Mouse (Mus musculus): Measurements from ENCODE around the gene Ndufa4l2. TPM values are rescaled to one million over a fixed set of nuclear protein-coding genes. Genes with fewer than 3 reads are reported as not detected.

The Ndufa4l2 gene
- polyA plus RNA-seq, 1 experiment from 2014 or later: 22.1 TPM

GRCm38 (mm10) chr10:127511634-127512306 is 3.0 kb upstream of the Ndufa4l2 start:
- no peaks in the 10 kb centered on the region for H3K36me3 ChIP-seq (replicated peaks)
- peak overlapping the region; percentile 97 for H3K27ac ChIP-seq
- WGBS: under 1% methylated on average over 43 of the region's 46 CpGs
- peak overlapping the region; percentile 93 for H3K4me2 ChIP-seq
- H3K9me3 ChIP-seq: no peaks in the 10 kb centered on the region
- ATAC-seq (replicated peaks): peak; percentile 26
- H3K4me3 ChIP-seq: peak overlapping the region; percentile 45
- H3K9ac ChIP-seq: peak overlapping the region; percentile 69
- peaks cover 86% of the 10 kb centered on the region for H3K4me1 ChIP-seq
- H3K27me3 ChIP-seq (replicated peaks): peaks cover 15% of the 10 kb centered on the region; the same call in 1 of the 2 replicates

GRCm38 (mm10) chr10:127512307-127512666 is 2.5 kb upstream of the Ndufa4l2 start:
- Histone ChIP-seq H3K4me2 (peak overlapping the region; percentile 93), H3K27me3 (replicated peaks) (peaks cover 13% of the 10 kb centered on the region; the same call in 1 of the 2 replicates), H3K4me1 (peaks cover 91% of the 10 kb centered on the region), H3K36me3 (replicated peaks) (no peaks in the 10 kb centered on the region), H3K9me3 (no peaks in the 10 kb centered on the region), H3K4me3 (peak overlapping the region; percentile 45), H3K27ac (peak overlapping the region; percentile 97), H3K9ac (peak overlapping the region; percentile 69)
- ATAC-seq (replicated peaks): peak; percentile 0; the same call in 1 of the 2 replicates
- WGBS: 2% methylated on average over 7 of the region's 7 CpGs

GRCm38 (mm10) chr10:127512813-127513212 is 2.0 kb upstream of the Ndufa4l2 start:
- Histone ChIP-seq H3K9me3 (no peaks in the 10 kb centered on the region), H3K4me3 (peak overlapping the region; percentile 45), H3K27me3 (replicated peaks) (peaks cover 16% of the 10 kb centered on the region; the same call in 1 of the 2 replicates), H3K4me1 (peaks cover 91% of the 10 kb centered on the region), H3K9ac (peak overlapping the region; percentile 69; the same call in 1 of the 2 replicates), H3K36me3 (replicated peaks) (no peaks in the 10 kb centered on the region), H3K27ac (peak overlapping the region; percentile 97), H3K4me2 (peak overlapping the region; percentile 93)
- under 1% methylated on average over 27 of the region's 27 CpGs for WGBS
- peak; percentile 29 for ATAC-seq (replicated peaks)

- Histone ChIP-seq H3K4me1 (peaks cover 83% of the 10 kb centered on the region), H3K9me3 (no peaks in the 10 kb centered on the region), H3K4me2 (peak overlapping the region; percentile 93), H3K4me3 (peak overlapping the region; percentile 45; the same call in 1 of the 2 replicates), H3K9ac (peak overlapping the region; percentile 7; the same call in 1 of the 2 replicates), H3K27me3 (replicated peaks) (peaks cover 16% of the 10 kb centered on the region; the same call in 1 of the 2 replicates), H3K27ac (peak overlapping the region; percentile 97), H3K36me3 (replicated peaks) (no peaks in the 10 kb centered on the region)
- WGBS: 1% methylated on average over 16 of the region's 16 CpGs
- no peak for ATAC-seq (replicated peaks)
Observed at GRCm38 (mm10) chr10:127513501-127514091, 1.2 kb upstream of the Ndufa4l2 start.

- ATAC-seq (replicated peaks): no peak
- H3K9ac ChIP-seq: no peak overlapping the region
- H3K4me3 ChIP-seq: no peak overlapping the region
- 10% methylated on average over 13 of the region's 13 CpGs for WGBS
- peaks cover 16% of the 10 kb centered on the region; the same call in 1 of the 2 replicates for H3K27me3 ChIP-seq (replicated peaks)
- peak overlapping the region; percentile 93; the same call in 1 of the 2 replicates for H3K4me2 ChIP-seq
- no peaks in the 10 kb centered on the region for H3K9me3 ChIP-seq
- peaks cover 77% of the 10 kb centered on the region for H3K4me1 ChIP-seq
- no peaks in the 10 kb centered on the region for H3K36me3 ChIP-seq (replicated peaks)
- peak overlapping the region; percentile 97 for H3K27ac ChIP-seq
Observed at GRCm38 (mm10) chr10:127514111-127514698, 562 bp upstream of the Ndufa4l2 start.

- peaks cover 68% of the 10 kb centered on the region for H3K4me1 ChIP-seq
- ATAC-seq (replicated peaks): no peak
- H3K27ac ChIP-seq: no peak overlapping the region
- H3K4me2 ChIP-seq: no peak overlapping the region
- no peaks in the 10 kb centered on the region for H3K9me3 ChIP-seq
- no peak overlapping the region for H3K9ac ChIP-seq
- no peak overlapping the region for H3K4me3 ChIP-seq
- no peaks in the 10 kb centered on the region for H3K36me3 ChIP-seq (replicated peaks)
- 26% methylated on average over 9 of the region's 9 CpGs for WGBS
- peaks cover 16% of the 10 kb centered on the region; the same call in 1 of the 2 replicates for H3K27me3 ChIP-seq (replicated peaks)
Observed at GRCm38 (mm10) chr10:127515271-127515982, 660 bp downstream of the Ndufa4l2 start.

GRCm38 (mm10) chr10:127515983-127516459 is 1.3 kb downstream of the Ndufa4l2 start:
- 22% methylated on average over 8 of the region's 8 CpGs for WGBS
- no peaks in the 10 kb centered on the region for H3K36me3 ChIP-seq (replicated peaks)
- no peak overlapping the region for H3K4me3 ChIP-seq
- H3K4me2 ChIP-seq: peak overlapping the region; percentile 15; the same call in 1 of the 2 replicates
- no peak overlapping the region for H3K9ac ChIP-seq
- H3K9me3 ChIP-seq: no peaks in the 10 kb centered on the region
- no peak overlapping the region for H3K27ac ChIP-seq
- no peak for ATAC-seq (replicated peaks)
- peaks cover 16% of the 10 kb centered on the region; the same call in 1 of the 2 replicates for H3K27me3 ChIP-seq (replicated peaks)
- peaks cover 68% of the 10 kb centered on the region for H3K4me1 ChIP-seq

GRCm38 (mm10) chr10:127516576-127517260 is 2.0 kb downstream of the Ndufa4l2 start:
- Histone ChIP-seq H3K4me3 (no peak overlapping the region), H3K4me1 (peaks cover 69% of the 10 kb centered on the region), H3K4me2 (peak overlapping the region; percentile 15; the same call in 1 of the 2 replicates), H3K9me3 (no peaks in the 10 kb centered on the region), H3K27ac (no peak overlapping the region), H3K27me3 (replicated peaks) (peaks cover 16% of the 10 kb centered on the region; the same call in 1 of the 2 replicates), H3K36me3 (replicated peaks) (no peaks in the 10 kb centered on the region), H3K9ac (peak overlapping the region; percentile 6; the same call in 1 of the 2 replicates)
- 7% methylated on average over 30 of the region's 30 CpGs for WGBS
- ATAC-seq (replicated peaks): no peak

GRCm38 (mm10) chr10:127517941-127518340 is 3.2 kb downstream of the Ndufa4l2 start:
- H3K9ac ChIP-seq: no peak overlapping the region
- H3K4me2 ChIP-seq: no peak overlapping the region
- no peaks in the 10 kb centered on the region for H3K36me3 ChIP-seq (replicated peaks)
- ATAC-seq (replicated peaks): no peak
- no peak overlapping the region for H3K27ac ChIP-seq
- H3K27me3 ChIP-seq (replicated peaks): peaks cover 16% of the 10 kb centered on the region; the same call in 1 of the 2 replicates
- no peaks in the 10 kb centered on the region for H3K9me3 ChIP-seq
- 94% methylated on average over 22 of the region's 22 CpGs for WGBS
- peaks cover 61% of the 10 kb centered on the region for H3K4me1 ChIP-seq
- no peak overlapping the region for H3K4me3 ChIP-seq

- Histone ChIP-seq H3K9me3 (no peaks in the 10 kb centered on the region), H3K4me3 (no peak overlapping the region), H3K27ac (no peak overlapping the region), H3K36me3 (replicated peaks) (no peaks in the 10 kb centered on the region), H3K27me3 (replicated peaks) (peaks cover 16% of the 10 kb centered on the region; the same call in 1 of the 2 replicates), H3K9ac (no peak overlapping the region), H3K4me2 (no peak overlapping the region), H3K4me1 (peaks cover 48% of the 10 kb centered on the region)
- WGBS: 93% methylated on average over 26 of the region's 26 CpGs
- no peak for ATAC-seq (replicated peaks)
Observed at GRCm38 (mm10) chr10:127519041-127519701, 4.4 kb downstream of the Ndufa4l2 start.

Measured in midbrain, embryonic 15.5 days (tissue).